Mouse (Mus musculus) layer of hippocampus, adult 2 months (tissue): Measurements from ENCODE around the gene Myl6. TPM values are rescaled to one million over a fixed set of nuclear protein-coding genes. Genes with fewer than 3 reads are reported as not detected.

ENCODE experiments used
- DNase-seq, 2 experiments: peaks; one replicate each; pipeline ENCODE4 v3.0.0; 2022; ENCODE audit warnings: low spot score in 2 of 2
- H3K27ac ChIP-seq: fragments of 200-600 bp; 2 replicates; pipeline ENCODE4 v1.8.1; 2022
- H3K4me3 ChIP-seq: fragments of 200-600 bp; 2 replicates; pipeline ENCODE4 v1.8.1; 2022; ENCODE audit warnings: mild to moderate bottlenecking
- CTCF ChIP-seq: fragments of 200-600 bp; conservative IDR thresholded peaks from 2 replicates; pipeline ENCODE4 v1.8.1; 2022; ENCODE audit warnings: antibody characterized with exemption, mild to moderate bottlenecking, moderate library complexity
- total RNA-seq, 2 experiments: library from RNA; stranded (reverse); gene quantifications; 2 replicates each; pipeline ENCODE4 v1.2.3; 2021

The Myl6 gene
- total RNA-seq, 2 experiments from 2014 or later, result 519 to 544 TPM

- TF ChIP-seq CTCF, result no peak
- Histone ChIP-seq H3K4me3 (no peak overlapping the region), H3K27ac (peak overlapping the region; percentile 11; the same call in 1 of the 2 replicates)
- no peak for DNase-seq
Measured at GRCm38 (mm10) chr10:128504641-128505370, 10.9 kb upstream of the Myl6 start.

- H3K27ac ChIP-seq, result peak overlapping the region; percentile 11; the same call in 1 of the 2 replicates
- H3K4me3 ChIP-seq, result no peak overlapping the region
- DNase-seq, result no peak
- no peak for TF ChIP-seq CTCF
Measured at GRCm38 (mm10) chr10:128504012-128504411, 10.1 kb upstream of the Myl6 start.

- DNase-seq, result no peak
- no peak for TF ChIP-seq CTCF
- no peak overlapping the region for H3K27ac ChIP-seq
- no peak overlapping the region for H3K4me3 ChIP-seq
Measured at GRCm38 (mm10) chr10:128503532-128503931, 9.6 kb upstream of the Myl6 start.

DNA sequence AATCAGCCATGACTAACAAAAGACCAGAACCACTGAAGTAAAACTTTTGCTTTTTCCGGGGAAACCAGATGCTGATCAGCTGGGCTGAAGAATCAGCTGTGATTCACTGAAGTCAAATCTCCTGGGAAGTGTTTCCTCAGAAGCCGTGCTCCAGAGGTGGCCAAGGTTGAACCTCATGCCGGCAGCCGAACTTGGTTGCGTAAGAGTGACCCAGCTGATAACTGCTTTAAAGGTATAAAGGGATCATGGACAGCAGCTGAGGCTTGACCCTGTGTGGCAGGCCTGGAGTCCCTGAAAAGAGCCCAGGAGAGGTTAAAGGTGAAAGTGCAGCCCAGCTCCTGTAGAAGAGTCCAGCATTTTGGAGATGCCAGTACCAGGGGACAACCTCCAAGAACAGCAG lies 8.4 kb upstream of the Myl6 start:
- Histone ChIP-seq H3K27ac (no peak overlapping the region), H3K4me3 (no peak overlapping the region)
- no peak for DNase-seq
- TF ChIP-seq CTCF, result no peak

- H3K27ac ChIP-seq, result peak overlapping the region; percentile 91
- H3K4me3 ChIP-seq, result peak overlapping the region; percentile 67
- 0 out of 2 replicates have a peak, but pooled peaks have one; percentile 35 for TF ChIP-seq CTCF
- peak in 1 of 2 experiments; percentile 60 for DNase-seq
Measured at GRCm38 (mm10) chr10:128499116-128499671, 5.2 kb upstream of the Myl6 start.

- peak; percentile 34; the same call in 1 of the 2 replicates for TF ChIP-seq CTCF
- H3K27ac ChIP-seq, result peak within 1 kb of the TSS; percentile 91
- peak; percentile 91 to 96 for DNase-seq
Measured at GRCm38 (mm10) chr10:128498590-128498989, 4.6 kb upstream of the Myl6 start, which contains the start of gene Myl6b. Gene Myl6b (minus strand): TSS chr10:128498685.

GRCm38 (mm10) chr10:128497134-128497737 lies 3.3 kb upstream of the Myl6 start:
- no peak for TF ChIP-seq CTCF
- DNase-seq, result no peak
- Histone ChIP-seq H3K27ac (no peak overlapping the region), H3K4me3 (no peak overlapping the region)

More at GRCm38 (mm10) chr10:128498590-128498989, 4.6 kb upstream of the Myl6 start, which contains the start of gene Myl6b:
- peak within 1 kb of the TSS; percentile 67 for H3K4me3 ChIP-seq

DNA sequence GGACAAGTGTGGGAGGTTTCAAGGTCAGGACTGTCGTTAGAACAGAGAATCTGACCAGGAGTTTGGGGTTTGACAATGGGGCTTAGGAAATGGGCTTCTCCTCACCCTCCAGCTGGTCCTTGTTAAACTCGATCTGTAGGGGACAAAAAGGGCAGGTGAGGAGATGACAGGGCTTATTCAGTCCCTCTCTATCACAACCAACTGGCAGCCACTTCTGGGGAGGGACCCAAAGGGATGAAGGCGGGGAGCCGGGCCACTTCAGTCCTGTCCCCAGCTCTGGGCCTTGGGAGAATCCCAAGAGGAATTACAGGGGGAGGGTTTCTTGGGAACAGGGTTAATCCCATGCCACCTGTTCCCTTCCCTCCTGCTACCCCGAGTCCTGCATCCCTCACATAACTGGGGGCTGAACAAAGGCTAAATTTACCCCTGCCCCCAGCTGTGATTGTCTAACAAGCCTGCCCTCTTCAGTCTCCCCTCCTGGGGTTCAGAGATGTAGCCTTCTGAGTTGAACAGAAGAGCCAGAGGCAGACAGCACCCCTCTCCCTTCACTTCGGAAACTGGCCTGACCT lies 2.6 kb upstream of the Myl6 start:
- no peak for TF ChIP-seq CTCF

DNA sequence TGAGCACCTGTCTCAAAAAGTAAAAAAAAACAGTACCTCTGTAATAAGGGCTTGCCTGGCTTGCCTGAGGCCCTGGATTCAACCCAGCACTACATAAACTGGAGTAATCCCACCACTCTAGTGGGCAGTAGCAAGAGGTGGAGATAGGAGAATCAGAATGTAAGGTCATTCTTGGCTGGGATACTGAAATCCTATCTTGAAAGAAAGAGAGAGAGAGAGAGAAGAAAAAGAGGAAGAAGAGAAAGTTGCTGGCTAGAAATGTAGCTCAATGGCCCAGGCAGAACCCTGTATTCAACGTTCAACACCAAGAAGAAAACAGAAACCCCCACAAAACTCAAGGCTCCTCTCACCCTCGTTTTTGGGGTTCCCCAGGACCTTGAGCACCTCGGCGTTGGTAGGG lies 2.0 kb upstream of the Myl6 start:
- TF ChIP-seq CTCF, result no peak
- Histone ChIP-seq H3K4me3 (no peak overlapping the region), H3K27ac (no peak overlapping the region)
- DNase-seq, result no peak

More for the DNA sequence above, 2.6 kb upstream of the Myl6 start:
- DNase-seq, result no peak
- Histone ChIP-seq H3K27ac (no peak overlapping the region), H3K4me3 (no peak overlapping the region)

GRCm38 (mm10) chr10:128495270-128495669 lies 1.3 kb upstream of the Myl6 start:
- peak; percentile 56 for TF ChIP-seq CTCF
- Histone ChIP-seq H3K27ac (peak overlapping the region; percentile 96; the same call in 1 of the 2 replicates), H3K4me3 (peak overlapping the region; percentile 97; the same call in 1 of the 2 replicates)
- DNase-seq, result no peak

- H3K4me3 ChIP-seq, result peak overlapping the region; percentile 97
- no peak for TF ChIP-seq CTCF
- DNase-seq, result no peak
Measured at GRCm38 (mm10) chr10:128494667-128495245, 811 bp upstream of the Myl6 start.

GRCm38 (mm10) chr10:128493319-128493694 lies 638 bp downstream of the Myl6 start:
- Histone ChIP-seq H3K27ac (peak overlapping the region; percentile 96), H3K4me3 (peak overlapping the region; percentile 97)
- DNase-seq, result no peak
- TF ChIP-seq CTCF, result no peak

More at GRCm38 (mm10) chr10:128494667-128495245, 811 bp upstream of the Myl6 start:
- H3K27ac ChIP-seq, result peak overlapping the region; percentile 96
